8 mouse cellular contexts compared by ENCODE assay signal in the genomic region with DNA sequence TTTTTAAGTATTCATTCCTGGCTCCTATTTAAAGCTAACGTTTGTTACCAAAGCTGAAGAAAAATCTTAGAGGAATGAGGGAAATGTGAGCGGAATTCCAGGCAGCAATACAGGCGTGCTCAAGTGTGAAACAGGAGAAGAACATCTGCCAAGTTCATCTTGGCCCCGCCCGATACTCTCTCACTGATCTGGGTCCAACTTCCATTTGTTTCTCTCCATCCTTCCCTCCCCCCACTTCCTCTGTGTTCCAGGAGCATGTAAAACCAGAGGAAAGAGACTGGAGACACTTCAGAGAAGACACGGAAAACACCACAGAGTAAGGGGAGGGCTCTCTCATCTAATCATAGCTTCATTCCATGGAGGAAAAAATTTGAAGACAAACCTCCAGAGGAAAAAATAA.
DNase-seq lines count a peak whose midpoint lies in the region; ATAC-seq and TF ChIP-seq lines count a peak whose summit lies in the region.
"Had no signal": no experiment of that assay in that cellular context is flagged by ENCODE, and none has a peak within 500 bp of the region (broad histone marks: within the 10 kb centered on the region; RNA-seq: fewer than 3 reads in every experiment).

No protein-coding gene starts in this region.

- H3K27ac ChIP-seq in kidney, postnatal 0 days = no peak overlapping the region
- no peak overlapping the region for H3K27ac ChIP-seq in stomach, embryonic 16.5 days (ENCODE audit: low read length)
- H3K27ac ChIP-seq: heart, embryonic 15.5 days had no signal

- H3K4me1 ChIP-seq in kidney, postnatal 0 days (replicated peaks; ENCODE audit: insufficient read depth, low read length) = 0 out of 2 replicates have a peak, but pooled peaks cover 8% of the 10 kb centered on the region
- H3K4me1 ChIP-seq in stomach, embryonic 16.5 days (ENCODE audit: control insufficient read depth, insufficient read depth, low read length) = peaks cover 10% of the 10 kb centered on the region

- intact Hi-C loops in gastrocnemius, postnatal 14 days (cut with DNase I; ENCODE audit: low total_unique reads) = no loop called here

- H3K9ac ChIP-seq in kidney, postnatal 0 days (ENCODE audit: low read depth, low read length) = no peak overlapping the region
- no peak overlapping the region for H3K9ac ChIP-seq in stomach, embryonic 16.5 days (ENCODE audit: low read length)
- H3K9ac ChIP-seq: heart, embryonic 15.5 days had no signal

- no peaks in the 10 kb centered on the region for H3K36me3 ChIP-seq in kidney, postnatal 0 days (ENCODE audit: insufficient read depth, low read length)
- no peaks in the 10 kb centered on the region for H3K36me3 ChIP-seq in stomach, embryonic 16.5 days (ENCODE audit: control insufficient read depth, insufficient read depth, low read length)
- H3K36me3 ChIP-seq: heart, embryonic 15.5 days had no signal

- H3K4me3 ChIP-seq in kidney, postnatal 0 days (replicated peaks; ENCODE audit: low read depth, low read length) = no peak overlapping the region
- no peak overlapping the region for H3K4me3 ChIP-seq in stomach, embryonic 16.5 days (replicated peaks; ENCODE audit: low read length)
- H3K4me3 ChIP-seq: heart, embryonic 15.5 days had no signal

- H3K4me2 ChIP-seq in kidney, postnatal 0 days (ENCODE audit: low read length) = peak overlapping the region; percentile 37; the same call in 1 of the 2 replicates
- H3K4me2 ChIP-seq in stomach, embryonic 16.5 days (ENCODE audit: low read depth, low read length) = peak overlapping the region; percentile 27; the same call in 1 of the 2 replicates
- H3K4me2 ChIP-seq: heart, embryonic 15.5 days had no signal

- WGBS in kidney, postnatal 0 days = 10% methylated on average over 6 of the region's 6 CpGs
- WGBS in stomach, embryonic 16.5 days = 33% methylated on average over 6 of the region's 6 CpGs

- no peak for TF ChIP-seq CTCF in kidney, postnatal 0 days (IDR thresholded peaks at IDR 0.05; ENCODE audit: low read depth)

- peak; percentile 31 to 39 for DNase-seq in right cerebral cortex, postnatal 10 days (ENCODE audit: low spot score in 2 of 2)
- DNase-seq in right cerebral cortex, postnatal 4 days = no peak
- DNase-seq in gastrocnemius, postnatal 14 days = peak; percentile 40
- peak; percentile 82 for DNase-seq in kidney, postnatal 0 days (ENCODE audit: low spot score)
- DNase-seq in thymus, postnatal 0 days (ENCODE audit: low spot score) = no peak
- DNase-seq in thymus, postnatal 10 days (ENCODE audit: low spot score in 2 of 2) = no peak

- no peaks in the 10 kb centered on the region for H3K9me3 ChIP-seq in kidney, postnatal 0 days (replicated peaks; ENCODE audit: low read length)
- no peaks in the 10 kb centered on the region for H3K9me3 ChIP-seq in stomach, embryonic 16.5 days (replicated peaks; ENCODE audit: control insufficient read depth, low read length)
- H3K9me3 ChIP-seq: heart, embryonic 15.5 days had no signal

- ATAC-seq in kidney, postnatal 0 days (replicated peaks; ENCODE audit: low FRiP score, low read depth) = no peak
- no peak for ATAC-seq in stomach, embryonic 16.5 days (ENCODE audit: insufficient read depth, low FRiP score)

- H3K27me3 ChIP-seq in kidney, postnatal 0 days (ENCODE audit: insufficient read depth, low read length) = no peaks in the 10 kb centered on the region
- no peaks in the 10 kb centered on the region for H3K27me3 ChIP-seq in stomach, embryonic 16.5 days (ENCODE audit: control insufficient read depth, insufficient read depth, low read length)
- H3K27me3 ChIP-seq: heart, embryonic 15.5 days had no signal

Comparison
In these comparisons a context has a peak if more than half of its experiments do, and no peak if none do; other contexts are left out.
1. DNase-seq: peak in right cerebral cortex, postnatal 10 days (2 of 2), gastrocnemius, postnatal 14 days (single experiment) and kidney, postnatal 0 days (single experiment); none in right cerebral cortex, postnatal 4 days (single experiment), thymus, postnatal 0 days (single experiment) and thymus, postnatal 10 days (0 of 2).